Mouse (Mus musculus): ENCODE results near the gene Lgmn. TPM values are rescaled to one million over a fixed set of nuclear protein-coding genes. Genes with fewer than 3 reads are reported as not detected.
A peak's percentile ranks its signal among the peaks of the same experiment; 100 is the strongest.

Gene Lgmn
- total and polyA plus RNA-seq, 3 experiments, result 2.2 to 8.0 TPM; not detected in 1

DNA sequence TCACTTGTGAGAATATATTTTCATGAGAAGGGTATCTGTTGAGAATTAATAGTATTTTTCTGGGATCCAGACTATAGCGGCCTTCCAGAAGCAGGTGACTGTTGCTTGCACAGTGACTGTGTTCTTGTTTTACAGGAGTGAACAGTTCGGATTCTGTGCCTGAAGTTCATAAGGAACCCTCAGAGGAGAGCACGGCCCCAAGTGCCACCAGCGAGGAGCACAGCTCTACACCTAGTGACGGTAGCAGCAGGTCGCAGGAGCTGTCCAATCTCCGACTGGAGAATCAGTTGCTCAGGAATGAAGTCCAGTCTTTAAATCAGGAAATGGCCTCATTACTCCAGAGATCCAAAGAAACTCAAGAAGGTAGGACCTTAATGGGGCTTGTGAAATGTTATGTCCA, 34.8 kb upstream of the Lgmn start:
- H3K36me3 ChIP-seq (ENCODE audit: control insufficient read depth in 1 of 2, insufficient read depth in 2 of 2, low read length in 2 of 2), result peaks cover 2 to 9% of the 10 kb centered on the region in 2 experiments; a peak in 2 of 4 replicates

GRCm38 (mm10) chr12:102468894-102469764, 29.5 kb upstream of the Lgmn start, which contains the start of gene Golga5:
Gene Golga5 (plus strand): TSS chr12:102469135.
- DNase-seq (ENCODE audit: low read depth, low spot score), result peak; percentile 97
- peak in 1 of 2 experiments; percentile 25; a peak in 1 of 4 replicates for TF ChIP-seq EP300 (IDR thresholded peaks at IDR 0.05; ENCODE audit: low read depth in 1 of 2, low read length in 2 of 2)
- TF ChIP-seq NELFE (IDR thresholded peaks at IDR 0.05; ENCODE audit: low read depth, low read length), result peak; percentile 83
- no peak for TF ChIP-seq ZKSCAN1 (IDR thresholded peaks at IDR 0.05; ENCODE audit: low read depth, low read length)
- peak; percentile 52; the same call in 1 of the 2 replicates for TF ChIP-seq USF1 (IDR thresholded peaks at IDR 0.05; ENCODE audit: low read depth, low read length)
- TF ChIP-seq ELF1 (IDR thresholded peaks at IDR 0.05; ENCODE audit: low read depth, low read length), result peak; percentile 79
- no peak for TF ChIP-seq CTCF (IDR thresholded peaks at IDR 0.05 in 2 of 3, conservative IDR thresholded peaks at IDR 0.05 in 1 of 3; ENCODE audit: control insufficient read depth in 1 of 3, insufficient read depth in 1 of 3, low read depth in 2 of 3, low read length in 3 of 3, poor library complexity in 1 of 3, severe bottlenecking in 1 of 3)
- no peak for TF ChIP-seq JUND (IDR thresholded peaks at IDR 0.05; ENCODE audit: low read depth, low read length)
- TF ChIP-seq GATA1 (IDR thresholded peaks at IDR 0.05; ENCODE audit: low read depth, low read length), result peak; percentile 61
- no peak for TF ChIP-seq E2F4 (IDR thresholded peaks at IDR 0.05; ENCODE audit: borderline replicate concordance, low read depth, low read length)
- no peak for TF ChIP-seq MYC (IDR thresholded peaks at IDR 0.05; ENCODE audit: low read depth, low read length)
- TF ChIP-seq POLR2A (IDR thresholded peaks at IDR 0.05; ENCODE audit: control insufficient read depth in 1 of 2, insufficient read depth in 1 of 2, low read depth in 1 of 2, low read length in 2 of 2, poor library complexity in 1 of 2), result peak; percentile 73 to 74; a peak in 2 of 4 replicates
- TF ChIP-seq RCOR1 (IDR thresholded peaks at IDR 0.05; ENCODE audit: low read depth, low read length), result 0 out of 2 replicates have a peak, but pooled peaks have one; percentile 13
- TF ChIP-seq GABPA (IDR thresholded peaks at IDR 0.05; ENCODE audit: low read depth, low read length), result 0 out of 2 replicates have a peak, but pooled peaks have one; percentile 23
- no peak for TF ChIP-seq POLR2AphosphoS5 (IDR thresholded peaks at IDR 0.05; ENCODE audit: borderline replicate concordance, low read depth, low read length)
- peak; percentile 85 for TF ChIP-seq SIN3A (IDR thresholded peaks at IDR 0.05; ENCODE audit: low read length)
- TF ChIP-seq MAX (IDR thresholded peaks at IDR 0.05; ENCODE audit: low read length), result peak; percentile 95
- peak; percentile 93 for TF ChIP-seq MXI1 (IDR thresholded peaks at IDR 0.05; ENCODE audit: low read depth, low read length)
- no peak for TF ChIP-seq UBTF (IDR thresholded peaks at IDR 0.05; ENCODE audit: borderline replicate concordance, insufficient read depth, low read depth, low read length)
- peak; percentile 80 for TF ChIP-seq HCFC1 (IDR thresholded peaks at IDR 0.05; ENCODE audit: low read depth, low read length)
- TF ChIP-seq POLR2AphosphoS2 (IDR thresholded peaks at IDR 0.05; ENCODE audit: low read length), result peak; percentile 32; the same call in 1 of the 2 replicates
- 0 out of 2 replicates have a peak, but pooled peaks have one; percentile 24 for TF ChIP-seq TCF12 (IDR thresholded peaks at IDR 0.05; ENCODE audit: low read depth, low read length)
- Histone ChIP-seq H3K36me3 (ENCODE audit: control insufficient read depth in 1 of 2, insufficient read depth in 2 of 2, low read length in 2 of 2) (peaks cover 0 to 2% of the 10 kb centered on the region in 2 experiments; a peak in 2 of 4 replicates), H3K27ac (ENCODE audit: control insufficient read depth, low read depth, low read length) (peak within 1 kb of the TSS; percentile 65), H3K9ac (ENCODE audit: control insufficient read depth, low read depth, low read length, poor library complexity, severe bottlenecking) (peak within 1 kb of the TSS; percentile 97), H3K27me3 (ENCODE audit: control insufficient read depth in 1 of 2, insufficient read depth in 2 of 2, low read length in 2 of 2) (no peaks in the 10 kb centered on the region), H3K79me2 (ENCODE audit: control insufficient read depth, insufficient read depth, low read length, poor library complexity) (peaks cover 5% of the 10 kb centered on the region; the same call in 1 of the 2 replicates), H3K4me1 (ENCODE audit: control insufficient read depth in 1 of 2, insufficient read depth in 2 of 2, low read length in 2 of 2) (peaks cover 0 to 2% of the 10 kb centered on the region in 2 experiments; a peak in 2 of 4 replicates), H3K4me3 (ENCODE audit: control insufficient read depth in 1 of 2, insufficient read depth in 1 of 2, low read depth in 2 of 2, low read length in 2 of 2) (peak within 1 kb of the TSS; percentile 91 to 98), H3K9me3 (replicated peaks; ENCODE audit: insufficient read depth, low read length) (no peaks in the 10 kb centered on the region)

More for the DNA sequence above, 34.8 kb upstream of the Lgmn start:
- Histone ChIP-seq H3K4me1 (ENCODE audit: control insufficient read depth in 1 of 2, insufficient read depth in 2 of 2, low read length in 2 of 2) (peaks cover 0 to 2% of the 10 kb centered on the region in 2 experiments; a peak in 2 of 4 replicates), H3K27ac (ENCODE audit: control insufficient read depth, low read depth, low read length) (no peak overlapping the region), H3K9ac (ENCODE audit: control insufficient read depth, low read depth, low read length, poor library complexity, severe bottlenecking) (no peak overlapping the region), H3K27me3 (ENCODE audit: control insufficient read depth in 1 of 2, insufficient read depth in 2 of 2, low read length in 2 of 2) (no peaks in the 10 kb centered on the region), H3K9me3 (replicated peaks; ENCODE audit: insufficient read depth, low read length) (no peaks in the 10 kb centered on the region), H3K4me3 (ENCODE audit: control insufficient read depth in 1 of 2, insufficient read depth in 1 of 2, low read depth in 2 of 2, low read length in 2 of 2) (no peak overlapping the region), H3K79me2 (ENCODE audit: control insufficient read depth, insufficient read depth, low read length, poor library complexity) (peaks cover 1% of the 10 kb centered on the region; the same call in 1 of the 2 replicates)
- TF ChIP-seq UBTF (IDR thresholded peaks at IDR 0.05; ENCODE audit: borderline replicate concordance, insufficient read depth, low read depth, low read length) (no peak), ELF1 (IDR thresholded peaks at IDR 0.05; ENCODE audit: low read depth, low read length) (no peak), MAX (IDR thresholded peaks at IDR 0.05; ENCODE audit: low read length) (no peak), RAD21 (IDR thresholded peaks at IDR 0.05; ENCODE audit: low read depth, low read length) (no peak), TBP (IDR thresholded peaks at IDR 0.05; ENCODE audit: low read depth, low read length) (no peak), POLR2A (IDR thresholded peaks at IDR 0.05; ENCODE audit: control insufficient read depth in 1 of 2, insufficient read depth in 1 of 2, low read depth in 1 of 2, low read length in 2 of 2, poor library complexity in 1 of 2) (no peak), POLR2AphosphoS2 (IDR thresholded peaks at IDR 0.05; ENCODE audit: low read length) (no peak)
- no peak for DNase-seq (ENCODE audit: low read depth, low spot score)

All from MEL (cell line).